Mouse (Mus musculus): ENCODE measurements around the gene Cmah.
A peak's percentile ranks its signal among the peaks of the same experiment; 100 is the strongest.

Gene Cmah

DNA sequence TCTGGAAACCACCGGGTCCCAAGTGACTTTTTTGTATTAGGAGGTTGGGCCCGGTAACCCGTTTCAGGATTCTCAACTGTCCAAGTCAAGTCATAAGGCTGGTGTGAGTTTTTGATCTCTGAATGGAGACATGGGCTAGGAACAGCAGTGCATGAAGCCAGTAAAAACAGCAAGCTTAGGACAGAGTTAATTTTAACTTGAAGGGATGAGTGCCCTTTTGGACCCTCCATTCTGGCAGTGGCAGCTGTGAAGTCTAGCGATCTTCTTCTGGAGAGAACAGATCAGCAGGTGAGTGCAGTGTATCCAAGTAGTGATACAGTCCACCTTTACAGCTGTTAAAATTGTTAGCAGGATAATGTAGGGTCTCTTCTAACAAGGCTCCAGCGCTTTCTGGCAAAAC is at the start of gene Cmah:
Gene Cmah (plus strand): TSS at position 204 of the 400 bp plus-strand sequence.
- no peak for DNase-seq (ENCODE audit: low read depth)

DNA sequence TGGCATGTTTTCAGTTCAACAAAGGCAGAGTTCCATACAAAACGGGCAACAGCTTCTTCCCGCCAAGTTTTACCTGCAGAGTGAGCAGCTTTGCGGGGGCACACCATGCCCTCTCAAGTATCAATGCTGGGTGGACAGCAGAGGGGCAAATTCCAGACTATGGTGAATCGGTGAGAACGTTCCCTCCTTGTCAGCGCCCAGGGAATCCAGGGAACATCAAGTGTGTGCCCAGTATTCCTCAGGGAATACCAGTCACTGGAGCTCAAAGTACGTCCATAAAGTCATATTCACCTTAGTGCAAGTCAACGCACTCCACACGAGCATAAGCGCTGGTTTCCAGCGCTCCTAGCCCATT is 47.8 kb upstream of the Cmah start:
- DNase-seq (ENCODE audit: low read depth), result no peak

DNA sequence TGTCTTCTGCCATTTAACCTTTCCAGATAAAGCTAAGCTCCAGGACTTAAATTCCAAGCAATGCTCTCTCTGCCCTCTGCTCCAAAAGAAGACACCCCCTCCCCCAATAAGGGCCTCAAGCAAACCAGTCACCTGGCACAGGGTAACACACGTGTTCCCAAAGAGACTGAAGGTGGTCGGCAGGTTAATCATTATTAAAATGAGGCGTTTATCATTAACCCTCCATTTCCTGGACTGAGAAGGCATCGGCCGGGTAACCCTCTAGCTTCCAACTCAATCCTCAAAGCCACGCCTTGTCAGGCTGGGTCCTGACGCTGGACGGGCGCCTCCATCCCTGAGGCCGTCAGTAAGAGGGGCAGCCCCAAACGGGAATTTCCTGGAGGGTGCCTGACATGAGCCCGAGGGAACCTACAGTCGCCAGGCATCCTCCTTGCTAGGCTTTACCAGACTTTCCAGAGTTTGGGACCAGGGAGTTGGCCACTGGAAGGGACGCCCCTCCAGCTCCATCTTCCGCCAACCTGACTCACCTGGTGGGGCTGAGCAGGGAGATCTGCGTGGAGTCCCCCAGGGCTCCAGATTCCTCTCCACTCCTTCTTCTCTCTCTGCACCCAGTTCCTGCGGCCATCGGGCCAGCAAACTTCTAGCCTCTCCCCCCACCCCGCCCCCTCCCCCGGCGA is 47.3 kb upstream of the Cmah start:
- DNase-seq (ENCODE audit: low read depth), result no peak

DNA sequence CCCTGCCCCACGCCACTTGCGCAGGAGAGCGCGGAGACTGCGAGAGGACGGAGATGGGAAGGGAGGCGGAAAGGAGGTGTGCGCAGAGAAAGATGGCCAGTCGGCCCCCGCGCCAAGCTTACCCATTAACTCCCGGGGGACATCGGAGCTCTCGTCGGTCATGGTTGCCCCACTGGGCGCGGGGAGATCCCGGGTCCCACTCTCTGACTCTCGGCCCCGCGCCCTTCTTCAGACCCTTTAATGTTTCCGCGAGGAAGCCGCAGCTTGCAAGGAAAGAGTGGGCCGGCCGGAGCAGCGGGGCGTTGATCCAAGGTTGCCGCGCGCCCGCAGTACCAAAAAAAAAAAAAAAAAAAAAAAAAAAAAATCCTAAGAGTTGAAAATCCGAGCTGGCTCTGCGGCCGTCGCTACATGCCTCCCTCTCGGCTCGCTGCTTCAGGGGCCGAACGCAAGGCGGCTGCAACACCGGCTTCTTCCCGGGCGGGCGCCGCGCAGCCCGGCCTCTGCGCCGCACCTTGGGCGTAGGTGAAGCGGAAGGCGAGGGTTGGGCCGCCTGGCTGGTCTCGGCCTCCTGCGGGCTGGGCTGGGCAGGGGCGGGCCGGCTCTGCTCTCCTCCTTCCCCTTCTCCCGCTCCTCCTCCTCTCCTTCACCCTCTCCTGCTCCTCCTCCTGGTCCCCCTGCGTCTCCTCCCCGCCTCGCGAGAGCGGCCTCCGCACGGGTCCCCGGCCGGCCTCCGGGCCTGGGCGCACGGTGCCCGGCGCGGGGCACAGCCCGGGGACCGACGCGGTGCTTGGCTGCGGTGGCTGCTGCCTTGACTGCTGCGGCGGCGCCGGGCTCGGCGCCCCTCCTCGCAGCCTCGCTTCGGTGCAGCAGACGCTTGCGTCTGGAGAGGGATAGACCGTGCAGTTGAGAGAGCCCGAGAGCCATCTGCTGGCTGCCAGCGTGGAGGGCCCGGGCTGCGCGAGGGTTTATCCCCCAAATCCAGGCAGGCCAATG is 46.5 kb upstream of the Cmah start, which contains the start of gene Carmil1:
Gene Carmil1 (minus strand): TSS at position 357 of the 993 bp plus-strand sequence.
- DNase-seq (ENCODE audit: low read depth), result peak; percentile 65

DNA sequence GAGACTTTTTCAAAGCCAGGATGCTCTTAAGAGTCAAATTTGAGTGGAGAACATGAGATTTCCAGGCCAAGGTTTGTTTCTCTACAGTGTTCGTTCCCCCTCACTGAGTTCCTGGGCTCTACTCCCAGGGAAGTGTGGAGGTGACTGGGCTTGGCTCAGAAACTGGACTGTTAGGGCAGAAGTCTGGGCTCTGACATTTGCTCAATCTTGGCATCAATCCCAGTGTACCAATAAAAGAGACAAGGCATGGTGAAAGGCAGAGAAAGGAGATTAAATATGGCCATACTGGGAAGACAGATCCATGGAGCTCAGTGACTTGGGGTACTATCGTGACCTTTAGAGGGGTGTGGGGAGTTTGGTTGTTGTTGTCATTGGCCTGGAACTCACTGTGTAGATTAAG is 39.8 kb upstream of the Cmah start:
- DNase-seq (ENCODE audit: low read depth), result no peak

DNA sequence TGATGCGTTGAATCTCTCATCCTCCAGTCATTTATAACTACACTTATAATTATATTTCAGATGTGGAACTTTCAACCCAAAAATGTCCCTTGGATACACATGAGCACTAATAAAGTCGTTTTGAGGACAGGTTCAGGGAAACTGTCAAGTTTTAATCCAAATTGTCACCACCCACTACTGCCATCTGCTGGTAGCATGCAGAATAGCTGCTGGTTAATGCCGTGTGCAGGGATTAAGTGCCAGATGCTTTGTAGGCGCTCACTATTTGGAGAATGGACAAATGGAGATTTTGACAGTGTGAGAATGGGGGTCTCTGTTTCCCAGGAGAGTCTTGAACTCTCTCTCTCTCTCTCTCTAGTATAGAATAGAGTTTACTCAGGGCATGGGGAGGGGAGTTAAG is 30.0 kb upstream of the Cmah start:
- DNase-seq (ENCODE audit: low read depth), result peak; percentile 74

DNA sequence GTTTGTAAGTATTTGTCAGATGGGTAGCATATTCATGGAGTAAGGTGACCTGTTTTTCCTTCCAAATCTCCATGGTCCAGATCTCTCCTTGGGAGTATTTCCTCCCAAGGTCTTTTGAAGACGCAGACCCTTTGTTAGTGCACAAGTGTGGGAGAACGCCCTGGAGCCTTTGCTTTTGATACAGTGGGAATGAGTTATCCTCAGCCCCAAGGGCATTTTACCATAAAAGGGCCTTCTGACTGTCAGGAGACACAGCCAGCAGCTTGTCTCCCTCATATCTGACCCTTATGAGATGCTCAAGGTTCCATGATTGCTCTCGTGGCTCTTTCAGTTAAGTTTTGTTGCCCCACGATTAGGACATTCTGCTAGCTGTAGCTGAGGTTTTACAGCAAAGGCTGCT is 21.7 kb upstream of the Cmah start:
- no peak for DNase-seq (ENCODE audit: low read depth)

DNA sequence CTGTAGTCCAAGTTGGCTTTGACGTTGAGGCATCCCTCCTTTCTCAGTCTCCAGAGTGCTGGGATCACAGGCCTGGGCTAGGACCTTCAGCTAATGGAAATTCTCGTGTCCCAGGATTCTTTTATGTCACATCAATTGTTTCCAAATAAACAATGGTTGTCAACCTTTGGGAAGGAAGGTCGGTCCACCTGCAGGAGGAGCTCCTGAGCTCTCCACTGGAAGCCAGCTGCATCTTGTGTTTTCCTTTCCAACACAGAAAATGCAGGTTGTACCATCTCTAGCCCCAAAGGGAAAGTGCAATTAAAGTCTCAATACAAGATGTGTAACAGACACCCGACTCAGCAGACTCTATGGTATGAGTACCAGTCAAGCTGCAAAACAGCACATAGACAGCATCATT is 21.0 kb upstream of the Cmah start:
- DNase-seq (ENCODE audit: low read depth), result no peak

DNA sequence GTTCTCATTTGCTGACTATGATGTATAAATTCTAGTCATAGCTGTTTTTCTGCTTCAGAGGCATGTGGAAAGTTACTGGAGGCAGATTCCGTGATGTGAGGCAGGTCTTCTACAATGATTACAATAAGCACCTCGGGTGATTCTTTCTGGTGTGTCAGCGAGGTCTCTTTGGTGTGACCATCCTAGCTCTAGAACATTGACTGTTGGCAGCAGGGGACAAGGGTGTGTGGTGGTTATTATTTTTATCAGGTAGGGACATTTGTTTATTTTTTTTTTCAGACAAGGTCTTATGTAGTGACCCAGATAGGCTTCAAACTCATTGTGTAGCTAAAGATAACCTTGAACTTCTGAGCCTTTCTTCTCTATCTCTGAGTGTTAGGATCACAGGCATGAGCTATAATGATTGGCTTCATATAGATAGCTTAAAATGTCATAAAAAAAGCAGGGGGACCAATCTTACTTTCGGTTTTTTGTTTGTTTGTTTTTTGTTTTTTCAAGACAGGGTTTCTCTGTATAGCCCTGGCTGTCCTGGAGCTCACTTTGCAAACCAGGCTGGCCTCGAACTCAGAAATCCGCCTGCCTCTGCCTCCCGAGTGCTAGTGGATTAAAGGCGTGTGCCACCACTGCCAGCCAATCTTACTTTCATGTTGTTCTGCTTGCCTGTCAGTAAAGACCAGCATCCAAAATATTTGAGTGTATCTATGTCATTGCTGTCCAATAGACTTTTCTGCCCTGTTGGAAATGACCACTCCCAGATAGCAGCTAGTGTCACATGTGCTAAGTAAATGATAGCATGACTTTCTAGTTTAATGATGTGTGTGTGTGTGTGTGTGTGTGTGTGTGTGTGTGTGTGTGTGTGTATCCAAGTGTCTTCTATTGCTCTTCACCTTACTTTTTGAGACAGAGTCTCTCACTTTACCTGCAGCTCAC is 15.9 kb upstream of the Cmah start:
- no peak for DNase-seq (ENCODE audit: low read depth)

DNA sequence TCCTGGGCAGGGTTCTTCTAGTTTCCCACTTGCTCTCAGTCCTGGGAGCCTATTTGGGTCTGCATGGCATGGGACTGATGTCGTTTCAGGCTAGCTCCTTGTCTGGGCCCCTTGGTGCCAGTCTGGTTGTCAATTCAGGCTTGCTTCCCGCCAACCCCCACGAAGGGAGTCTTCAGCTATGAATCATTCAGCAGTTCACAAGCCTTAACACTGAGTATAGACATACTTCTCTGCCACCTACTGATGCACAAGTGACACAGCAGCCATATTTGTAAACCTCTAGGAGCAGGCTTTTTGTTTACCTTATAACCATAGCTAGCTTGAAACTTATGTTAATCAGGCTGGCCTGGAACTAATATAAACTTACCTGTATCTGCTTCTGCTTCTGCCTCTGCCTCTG is 10.6 kb upstream of the Cmah start:
- no peak for DNase-seq (ENCODE audit: low read depth)

DNA sequence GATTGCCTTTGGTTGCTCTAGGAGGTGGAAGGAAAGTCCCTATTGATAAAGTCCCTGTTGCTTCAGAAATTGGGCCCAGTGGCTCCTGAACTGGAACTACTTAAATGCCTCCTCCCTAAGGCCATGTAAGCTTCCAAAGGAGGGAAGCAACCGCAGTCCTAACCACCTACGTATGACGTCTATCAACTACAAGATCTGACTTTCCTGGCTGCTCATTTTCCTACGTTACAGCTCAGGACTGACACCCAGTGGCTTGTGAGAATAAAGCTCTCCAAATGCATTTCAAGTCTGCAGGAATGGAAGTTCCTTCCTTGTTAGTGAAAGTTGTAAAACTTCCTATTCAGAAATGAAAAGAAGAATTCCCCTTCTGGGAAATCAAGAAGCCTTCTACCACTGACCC is 8.6 kb upstream of the Cmah start:
- peak; percentile 21 for DNase-seq (ENCODE audit: low read depth)

DNA sequence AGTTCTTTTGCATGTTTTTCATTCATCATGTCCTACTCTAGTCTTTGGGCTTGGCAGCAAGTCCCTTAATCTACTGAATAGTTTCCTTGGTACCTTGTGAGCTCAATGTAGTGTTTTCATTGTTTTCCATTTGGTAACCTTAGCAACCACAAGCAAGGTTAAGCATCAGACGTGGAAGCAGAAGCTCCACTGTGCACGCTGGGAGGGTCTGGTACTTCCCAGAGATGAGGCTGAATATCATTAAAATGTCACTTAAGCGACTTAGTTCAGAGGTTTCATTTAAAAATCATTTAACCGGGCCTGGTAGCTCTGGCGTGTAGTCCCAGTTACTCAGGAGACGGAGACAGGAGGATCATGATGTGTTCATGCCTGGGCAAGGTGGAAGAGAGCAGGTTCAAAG is 5.9 kb upstream of the Cmah start:
- DNase-seq (ENCODE audit: low read depth), result no peak

DNA sequence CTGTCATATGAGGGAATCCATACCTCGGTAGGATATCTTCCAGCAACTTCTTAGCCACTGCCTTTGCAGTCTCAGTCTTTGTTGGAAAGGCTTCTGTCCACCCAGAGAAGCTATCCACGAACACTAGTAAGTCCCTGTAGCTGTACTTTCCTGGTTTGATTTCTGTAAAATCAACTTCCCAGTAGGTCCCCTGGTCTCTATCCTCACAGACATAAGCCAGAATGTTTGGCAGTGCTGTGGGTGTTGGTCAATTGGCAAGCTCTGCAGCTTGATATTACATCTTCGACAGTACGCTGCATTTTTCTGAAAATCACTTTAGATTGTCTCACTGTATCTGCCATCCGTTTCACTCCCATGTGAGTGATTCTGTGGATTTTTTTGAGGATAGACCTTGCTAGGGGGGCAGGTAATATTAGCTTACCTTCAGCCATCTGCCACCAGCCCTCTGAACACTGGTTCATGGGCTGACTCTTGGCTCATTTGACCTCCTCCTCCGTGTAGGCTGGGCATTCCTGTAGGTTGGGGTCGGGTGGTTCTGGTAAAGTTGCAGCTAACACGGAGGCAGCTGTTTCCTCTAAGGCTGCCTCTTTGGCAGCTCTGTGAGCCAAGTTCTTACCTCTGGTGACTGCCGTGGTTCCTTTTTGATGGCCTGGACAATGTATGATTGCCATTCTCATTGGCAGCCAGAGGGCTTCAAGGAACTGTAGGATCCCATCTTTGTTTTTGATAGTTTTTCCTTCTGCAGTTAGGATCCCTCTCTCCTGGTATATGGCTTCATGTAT is 1.0 kb downstream of the Cmah start:
- DNase-seq (ENCODE audit: low read depth), result no peak

DNA sequence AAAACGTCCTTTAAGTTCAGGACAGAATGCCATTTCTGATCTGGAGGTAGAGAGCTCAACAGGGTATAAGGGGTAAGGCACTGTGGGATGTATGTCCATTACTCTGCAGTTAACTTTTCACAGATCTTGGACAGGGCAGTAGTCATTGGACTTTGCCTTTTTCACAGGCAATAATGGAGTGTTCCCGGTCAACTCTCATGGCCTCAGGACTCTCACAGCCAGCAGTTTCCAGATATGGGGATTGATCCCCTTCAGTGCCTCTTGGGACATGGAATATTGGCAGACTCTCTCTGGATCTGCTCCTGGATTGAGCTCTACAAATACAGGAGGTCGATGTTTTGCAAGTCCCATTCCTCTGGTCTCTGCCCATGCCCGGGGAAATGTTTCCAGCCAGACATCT is 2.9 kb downstream of the Cmah start:
- DNase-seq (ENCODE audit: low read depth), result no peak

DNA sequence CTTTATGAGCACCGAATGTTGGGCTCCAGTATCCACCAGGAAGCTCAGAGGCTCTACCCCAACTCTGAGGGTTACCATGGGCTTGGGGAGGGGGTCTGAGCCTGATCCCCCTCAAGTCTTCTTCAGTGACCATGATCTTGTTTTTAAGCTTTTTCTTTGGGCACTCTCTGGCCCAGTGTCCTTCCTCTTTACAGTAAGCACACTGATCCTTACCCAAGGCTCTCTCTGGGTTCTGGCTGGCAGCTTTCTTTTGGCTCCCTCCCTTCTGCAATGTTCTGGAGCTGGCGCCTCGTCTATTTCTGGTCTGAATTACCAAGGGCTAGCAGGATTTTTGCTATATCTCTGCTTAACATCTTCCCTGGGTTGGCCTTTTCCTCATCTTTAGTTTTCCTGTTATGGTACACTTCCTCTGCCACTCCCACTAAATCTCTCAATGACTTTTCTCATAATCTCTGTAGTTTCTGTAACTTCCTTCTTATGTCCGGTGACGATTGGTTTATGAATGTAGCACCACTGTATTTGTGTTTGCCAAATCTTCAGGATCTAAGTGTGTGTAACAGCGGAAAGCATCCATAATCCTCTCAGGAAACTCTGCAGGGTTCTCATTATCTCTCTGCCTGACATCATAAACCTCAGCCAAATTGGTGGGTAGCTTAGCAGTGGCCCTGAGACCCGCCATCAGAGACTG is 3.8 kb downstream of the Cmah start:
- DNase-seq (ENCODE audit: low read depth), result no peak

DNA sequence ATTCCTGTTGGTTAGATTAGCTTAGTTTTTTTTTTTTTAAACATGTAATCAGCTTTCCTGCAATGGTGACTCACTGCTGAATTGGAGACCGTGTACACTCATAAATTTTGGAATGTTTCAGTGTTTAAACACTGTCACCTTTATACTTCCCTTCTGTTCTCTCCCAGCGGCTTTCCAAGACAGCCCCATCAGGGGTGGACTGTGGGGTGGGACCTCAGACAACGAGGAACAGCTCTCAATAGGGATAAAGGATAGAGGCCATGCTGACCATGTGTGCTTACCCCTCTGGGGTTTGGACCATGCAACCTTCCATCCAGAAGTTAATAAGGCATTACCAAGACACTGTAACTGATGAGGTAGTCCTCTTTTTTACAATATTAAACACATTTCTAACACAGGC is 5.3 kb downstream of the Cmah start:
- DNase-seq (ENCODE audit: low read depth), result no peak

DNA sequence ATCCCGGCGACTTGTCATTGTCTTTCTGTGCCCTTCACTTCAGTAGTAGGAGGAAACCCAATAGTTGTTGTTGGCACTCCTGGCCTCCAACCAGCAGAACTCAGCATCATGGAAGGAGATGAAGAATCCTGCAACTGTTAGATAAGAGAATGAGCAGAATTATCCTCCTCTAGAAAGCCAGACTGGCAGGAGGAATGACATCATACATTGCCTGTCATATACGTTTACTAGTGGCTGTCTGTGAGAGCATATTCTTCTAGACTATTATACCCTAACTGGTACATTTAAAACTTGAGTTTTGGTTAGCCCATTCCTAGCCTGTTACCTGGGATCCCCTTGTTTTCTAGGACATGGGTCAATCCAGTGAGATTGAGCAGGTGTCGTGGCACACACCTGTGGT is 9.6 kb downstream of the Cmah start:
- DNase-seq (ENCODE audit: low read depth), result no peak

DNA sequence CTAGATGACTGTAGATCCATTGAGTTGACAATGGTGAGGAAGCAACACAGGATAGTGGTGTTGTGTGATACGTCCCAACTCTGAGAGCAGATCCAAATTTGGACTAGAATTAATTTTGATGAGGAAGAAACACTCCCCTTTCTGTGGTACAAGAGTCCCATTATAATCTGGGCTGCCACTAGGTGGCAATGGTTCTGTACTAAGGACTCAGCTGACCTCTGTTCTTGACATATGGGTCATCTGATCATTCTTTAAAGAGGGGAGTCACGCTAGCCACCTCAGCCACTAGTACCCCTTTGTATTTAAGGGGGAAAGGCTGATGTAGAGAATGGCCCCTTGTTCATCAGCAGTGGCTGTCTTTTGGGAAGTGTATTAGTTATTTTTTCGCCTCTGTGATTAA is 10.7 kb downstream of the Cmah start:
- peak; percentile 74 for DNase-seq (ENCODE audit: low read depth)

DNA sequence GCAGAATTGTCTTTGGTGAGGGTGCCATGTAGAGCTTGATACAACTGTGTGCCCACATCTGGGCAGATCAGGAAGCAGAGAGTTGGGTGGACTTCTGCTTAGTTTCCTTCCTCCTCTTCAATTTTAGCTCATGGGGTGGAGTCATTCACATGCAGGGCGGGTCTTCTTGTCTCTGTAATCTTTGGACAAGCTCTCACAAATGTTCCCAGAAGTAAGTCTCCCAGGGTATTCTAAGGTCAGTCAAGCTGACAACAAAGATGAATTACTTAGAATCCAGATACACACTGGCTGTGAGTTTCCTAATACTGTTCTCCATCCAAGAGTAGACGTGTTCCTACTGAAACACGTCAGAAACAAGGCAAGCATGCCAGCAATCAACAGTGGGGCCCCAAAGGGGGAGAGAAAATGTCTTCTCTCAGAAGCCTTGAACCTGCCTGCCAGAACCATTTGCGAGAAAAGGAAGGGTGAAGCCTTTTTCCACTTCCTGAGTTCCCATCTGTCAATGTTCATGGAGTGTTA is 11.2 kb downstream of the Cmah start:
- peak; percentile 15 for DNase-seq (ENCODE audit: low read depth)

DNA sequence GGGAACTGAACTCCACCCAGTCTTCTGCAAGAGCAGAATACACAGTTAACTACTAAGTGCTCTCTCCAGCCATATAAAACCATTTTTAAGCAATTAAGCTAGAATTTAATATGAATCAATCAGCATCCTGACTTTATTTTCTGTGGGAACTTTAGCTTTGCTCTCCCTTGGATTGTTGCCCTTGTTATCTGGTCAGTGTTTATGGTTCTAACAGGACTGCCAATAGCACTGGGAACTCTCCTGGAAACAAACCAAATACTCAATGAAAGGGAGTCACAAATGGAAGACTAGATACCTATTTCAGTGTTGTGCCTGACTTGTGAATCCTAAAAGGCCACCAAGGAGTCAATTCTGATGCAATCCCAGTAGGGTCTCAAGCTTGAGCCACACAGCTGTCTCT is 12.7 kb downstream of the Cmah start:
- DNase-seq (ENCODE audit: low read depth), result no peak

DNA sequence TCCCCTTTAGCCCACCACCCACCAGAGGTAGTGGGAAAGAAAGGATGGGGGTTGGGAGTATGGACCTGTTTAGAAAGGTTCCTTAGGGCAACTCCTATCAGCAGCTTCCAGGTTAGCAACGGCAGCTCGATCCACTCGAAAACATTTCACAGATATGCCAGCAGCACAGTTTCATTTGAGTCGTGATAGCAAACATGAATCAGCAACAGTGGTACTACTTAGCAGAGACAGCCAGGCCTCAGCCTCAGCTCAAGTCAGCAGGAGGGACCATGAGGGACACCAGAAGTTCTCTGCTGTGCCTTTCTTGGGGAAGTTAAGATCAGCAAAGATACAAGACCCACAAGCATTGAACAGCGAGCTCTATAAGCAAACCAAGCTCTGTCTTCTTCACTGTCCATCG is 13.3 kb downstream of the Cmah start:
- no peak for DNase-seq (ENCODE audit: low read depth)
